Mouse (Mus musculus): ENCODE measurements at regions not wholly inside any gene's neighbourhood (a gene's known extent, or its start where the extent isn't known, plus 50 kb on each side); places are given as distances from the start of the nearest gene placed in this dataset.

DNA sequence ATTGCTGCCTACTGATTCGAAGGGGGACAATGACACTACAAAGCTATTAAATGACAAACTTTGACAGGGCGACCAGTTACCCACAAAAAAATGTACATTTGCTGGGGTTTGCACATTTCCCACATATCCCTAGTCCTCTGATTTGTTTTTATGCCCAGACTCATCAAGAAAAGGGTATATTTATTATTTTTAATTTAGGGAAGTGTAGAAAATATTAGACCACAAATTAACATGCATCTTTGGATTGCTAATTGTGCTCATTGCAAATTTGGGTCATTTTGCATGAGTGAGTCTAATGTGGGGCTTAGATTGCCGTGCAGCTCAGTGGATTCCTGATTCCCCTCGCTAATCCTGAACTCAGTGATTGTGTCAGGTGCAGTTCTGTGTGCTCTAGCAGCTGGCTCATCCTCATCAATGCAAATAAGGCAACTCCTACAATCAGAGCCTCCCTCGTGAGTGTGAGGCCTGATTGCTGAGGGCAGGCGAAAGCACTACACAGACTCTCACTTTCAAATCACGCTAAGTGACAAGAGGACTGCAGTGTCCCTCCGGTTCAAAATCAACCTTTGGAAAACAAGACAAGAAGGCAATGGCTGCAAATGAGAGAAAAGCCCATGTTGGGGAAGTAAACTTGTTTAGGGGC lies 156.7 kb upstream of the Tmem161b start:
- no peak for DNase-seq (ENCODE audit: low spot score)

DNA sequence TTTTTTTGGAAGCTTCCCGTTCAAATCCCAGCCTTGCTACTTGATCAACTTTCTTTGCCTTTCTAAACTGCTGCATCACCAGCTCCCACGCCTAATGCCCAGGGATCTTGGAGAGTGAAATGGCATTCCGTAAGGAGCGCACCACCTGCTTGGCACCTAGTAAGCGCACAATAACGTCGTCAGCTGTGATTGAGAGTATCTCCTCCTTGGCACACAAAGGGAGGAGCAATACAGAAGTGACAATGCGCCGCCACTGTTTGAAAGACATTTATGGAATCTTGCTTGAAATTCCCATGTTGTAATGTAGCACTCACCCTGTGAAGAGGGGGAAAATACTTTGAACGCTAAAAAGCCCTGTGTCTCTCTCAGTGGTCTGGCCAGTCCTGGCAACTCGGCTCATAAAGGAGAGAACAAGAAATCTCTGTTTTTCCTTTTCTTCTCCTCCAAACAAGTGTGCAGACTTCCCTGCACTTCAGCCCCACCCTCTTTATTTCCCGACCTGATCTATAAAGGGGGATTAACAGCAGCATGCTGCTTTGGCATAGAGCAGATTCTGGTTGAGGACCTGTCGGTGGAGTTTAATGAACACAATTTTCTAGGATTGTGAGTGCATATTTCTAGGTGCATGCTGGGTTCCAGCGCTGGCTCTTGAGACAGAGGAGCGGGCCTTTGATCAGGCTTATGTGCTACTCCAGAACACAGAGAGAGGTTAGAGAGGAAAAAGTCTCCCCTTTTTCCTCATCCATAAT lies 155.7 kb upstream of the Tmem161b start:
- DNase-seq (ENCODE audit: low spot score): no peak

DNA sequence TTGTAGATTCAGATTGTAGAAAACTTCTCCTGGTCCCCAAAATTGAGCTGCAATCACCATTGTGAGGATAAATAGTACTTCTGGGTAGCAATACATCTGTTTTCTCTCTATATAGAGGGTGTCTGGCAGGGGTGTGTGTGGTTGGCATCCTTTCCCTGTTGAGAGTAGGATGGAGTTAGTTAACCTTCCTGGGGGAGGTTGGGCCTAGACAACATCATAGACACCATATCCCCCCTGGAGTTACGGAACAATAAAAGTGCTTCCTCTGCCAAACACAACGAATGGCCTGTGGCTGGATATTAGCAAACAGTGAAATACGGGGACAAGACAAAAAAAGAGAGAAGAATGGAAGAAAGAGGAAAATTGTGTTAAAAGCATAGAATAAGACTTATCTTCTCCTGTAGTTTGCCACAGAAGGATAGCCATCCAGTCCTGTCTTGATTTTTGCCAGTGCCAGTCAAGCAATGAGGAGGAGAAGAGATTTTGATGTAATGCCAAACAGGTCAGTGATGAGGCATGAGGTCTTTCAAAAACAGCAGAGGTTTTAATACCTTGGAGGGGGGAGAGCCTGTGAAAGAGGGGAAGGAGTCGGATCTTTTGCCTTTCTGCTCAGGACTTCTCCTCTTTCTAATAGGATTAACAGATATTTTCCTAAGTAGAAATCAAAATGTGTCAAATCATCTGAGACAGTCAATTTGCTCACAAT lies 155.0 kb upstream of the Tmem161b start:
- DNase-seq (ENCODE audit: low spot score): no peak

DNA sequence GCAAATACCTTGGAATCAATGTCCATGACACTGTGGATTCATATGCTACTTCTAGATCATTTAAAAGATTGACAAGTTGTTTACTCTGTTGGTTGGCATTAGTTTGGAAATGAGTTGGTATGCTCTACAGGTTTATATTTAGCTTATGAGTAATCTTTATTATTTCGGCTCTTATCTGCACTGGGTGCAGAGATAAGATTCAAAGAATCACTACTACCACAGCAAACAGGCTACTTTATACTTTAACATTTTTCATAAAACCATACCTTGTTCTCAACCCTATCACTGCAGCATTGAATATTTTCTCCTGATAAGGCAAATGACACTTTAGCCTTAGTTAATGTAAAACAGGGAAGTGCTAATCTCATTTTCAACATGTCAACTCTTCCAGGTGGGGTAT lies 153.7 kb upstream of the Tmem161b start:
- DNase-seq (ENCODE audit: low spot score): no peak

Measured in ovary, adult 18-20 months (tissue).